Mouse (Mus musculus) ES-E14 (cell line): ENCODE results near the gene Fchsd2. TPM values are rescaled to one million over a fixed set of nuclear protein-coding genes. Genes with fewer than 3 reads are reported as not detected.

ENCODE experiments used
- DNase-seq: peaks from one replicate; pipeline ENCODE4 v3.0.0-alpha.2; 2013; ENCODE audit warnings: low read depth, low spot score
- H3K27ac ChIP-seq: 2 replicates; pipeline ENCODE4 v1.5.1; 2012; ENCODE audit warnings: low read depth, mild to moderate bottlenecking, low read length, moderate library complexity, mixed read lengths; ENCODE audit not compliant: poor library complexity, insufficient read depth, severe bottlenecking
- H3K36me3 ChIP-seq: 2 replicates; pipeline ENCODE4 v1.6.1; 2012; ENCODE audit warnings: mild to moderate bottlenecking, low read length, moderate library complexity, mixed read lengths; ENCODE audit not compliant: control insufficient read depth, poor library complexity, insufficient read depth, severe bottlenecking
- H3K4me1 ChIP-seq, 2 experiments: fragments of 150-350 bp in 1 of 2; sonication (generic) in 1 of 2; 2 replicates each; pipeline ENCODE4 v1.6.1; 2012; ENCODE audit warnings: low read length in 2 of 2, mild to moderate bottlenecking in 1 of 2, mixed read lengths in 1 of 2; ENCODE audit not compliant: control insufficient read depth in 2 of 2, insufficient read depth in 2 of 2, poor library complexity in 1 of 2
- H3K4me3 ChIP-seq, 2 experiments: fragments of 150-350 bp in 1 of 2; sonication (generic) in 1 of 2; 2 replicates each; pipeline ENCODE4 v1.5.1; 2012; ENCODE audit warnings: low read length in 2 of 2, low read depth in 1 of 2, mild to moderate bottlenecking in 1 of 2, mixed read lengths in 1 of 2; ENCODE audit not compliant: insufficient read depth in 1 of 2, poor library complexity in 1 of 2, severe bottlenecking in 1 of 2
- H3K9ac ChIP-seq: 2 replicates; pipeline ENCODE4 v1.6.1; 2012; ENCODE audit warnings: low read depth, mild to moderate bottlenecking, low read length, mixed read lengths; ENCODE audit not compliant: poor library complexity, insufficient read depth, severe bottlenecking
- H3K9me3 ChIP-seq: fragments of 150-350 bp; sonication (generic); 2 replicates; pipeline ENCODE4 v1.6.1; 2012; ENCODE audit warnings: low read depth, mild to moderate bottlenecking, low read length; ENCODE audit not compliant: control insufficient read depth, insufficient read depth
- CHD2 ChIP-seq: IDR thresholded peaks from 2 replicates; pipeline ENCODE4 v1.6.1; 2014; ENCODE audit warnings: mild to moderate bottlenecking, low read depth, low read length, inconsistent platforms
- HCFC1 ChIP-seq: IDR thresholded peaks from 2 replicates; pipeline ENCODE4 v1.6.1; 2012; ENCODE audit warnings: low read length, inconsistent platforms, borderline replicate concordance; ENCODE audit not compliant: insufficient read depth
- MAFK ChIP-seq: IDR thresholded peaks from 2 replicates; pipeline ENCODE4 v1.6.1; 2014; ENCODE audit warnings: mild to moderate bottlenecking, low read depth, low read length, inconsistent platforms; ENCODE audit not compliant: insufficient read depth
- ZC3H11A ChIP-seq: IDR thresholded peaks from 2 replicates; pipeline ENCODE4 v1.6.1; 2012; ENCODE audit warnings: low read depth, mild to moderate bottlenecking, inconsistent platforms, low read length, borderline replicate concordance
- ZNF384 ChIP-seq: IDR thresholded peaks from 2 replicates; pipeline ENCODE4 v1.6.1; 2012; ENCODE audit warnings: low read depth, low read length, inconsistent platforms
- in situ Hi-C, 2 experiments: fragments of 600-800 bp; cut with MboI; formaldehyde crosslinking; loops; one replicate each; pipeline ENCODE4 v1.15.1; 2025; ENCODE audit warnings: low sequenced_read_pairs in 2 of 2, inconsistent platforms in 1 of 2; ENCODE audit not compliant: unreplicated experiment in 2 of 2
- total RNA-seq: library from RNA; depleted of rRNA; stranded (reverse); fragments of 300-350 nt; gene quantifications from 2 replicates; pipeline ENCODE4 v1.2.3, GENCODE M21; 2012

Fchsd2 gene
- total RNA-seq, 1 experiment = 11.1 TPM

- Histone ChIP-seq H3K4me1 (0 out of 4 replicates have a peak, but pooled peaks cover 0 to 2% of the 10 kb centered on the region in 2 experiments), H3K9ac (no peak overlapping the region), H3K9me3 (no peaks in the 10 kb centered on the region), H3K4me3 (no peak overlapping the region), H3K36me3 (no peaks in the 10 kb centered on the region), H3K27ac (no peak overlapping the region)
- no peak for DNase-seq
- TF ChIP-seq ZC3H11A (no peak), ZNF384 (no peak), HCFC1 (no peak), MAFK (no peak), CHD2 (no peak)
- in situ Hi-C loops = no loop called here
Observed at GRCm38 (mm10) chr7:101315699-101316098, 223.0 kb downstream of the Fchsd2 start.

- 0 out of 4 replicates have a peak, but pooled peaks cover 0 to 2% of the 10 kb centered on the region in 2 experiments for H3K4me1 ChIP-seq
- TF ChIP-seq HCFC1 = no peak
- no peak for TF ChIP-seq ZNF384
- TF ChIP-seq CHD2 = no peak
- no peak for TF ChIP-seq MAFK
- TF ChIP-seq ZC3H11A = no peak
- H3K27ac ChIP-seq = no peak overlapping the region
- no peak for DNase-seq
- H3K9ac ChIP-seq = no peak overlapping the region
- no peaks in the 10 kb centered on the region for H3K9me3 ChIP-seq
- H3K4me3 ChIP-seq = no peak overlapping the region
- H3K36me3 ChIP-seq = no peaks in the 10 kb centered on the region
- in situ Hi-C loops = no loop called here
Observed at GRCm38 (mm10) chr7:101316591-101317001, 223.9 kb downstream of the Fchsd2 start.

- H3K9me3 ChIP-seq = no peaks in the 10 kb centered on the region
- H3K9ac ChIP-seq = no peak within 1 kb of the TSS
- H3K4me1 ChIP-seq = 0 out of 4 replicates have a peak, but pooled peaks cover 0 to 2% of the 10 kb centered on the region in 2 experiments
- H3K27ac ChIP-seq = no peak within 1 kb of the TSS
- no peak for DNase-seq
- TF ChIP-seq CHD2 (no peak), ZNF384 (no peak), ZC3H11A (no peak), HCFC1 (no peak), MAFK (no peak)
- no peaks in the 10 kb centered on the region for H3K36me3 ChIP-seq
- H3K4me3 ChIP-seq = no peak within 1 kb of the TSS
- in situ Hi-C loops = no loop called here
Observed at GRCm38 (mm10) chr7:101317014-101317413, 224.4 kb downstream of the Fchsd2 start, which contains the start of gene Stard10. TSS of gene Stard10 (plus strand) at chr7:101317086.

- H3K36me3 ChIP-seq = no peaks in the 10 kb centered on the region
- no peak overlapping the region for H3K9ac ChIP-seq
- in situ Hi-C loops = no loop called here
- no peak overlapping the region for H3K4me3 ChIP-seq
- H3K9me3 ChIP-seq = no peaks in the 10 kb centered on the region
- H3K27ac ChIP-seq = no peak overlapping the region
- peaks cover 0 to 5% of the 10 kb centered on the region in 2 experiments; a peak in 1 of 4 replicates for H3K4me1 ChIP-seq
- DNase-seq = no peak
- TF ChIP-seq CHD2 = no peak
Observed at GRCm38 (mm10) chr7:101318848-101319247, 226.2 kb downstream of the Fchsd2 start.

GRCm38 (mm10) chr7:101319796-101320195 lies 227.1 kb downstream of the Fchsd2 start:
- in situ Hi-C loops = no loop called here
- H3K9ac ChIP-seq = no peak overlapping the region
- H3K4me3 ChIP-seq = no peak overlapping the region
- TF ChIP-seq HCFC1 (no peak), MAFK (0 out of 2 replicates have a peak, but pooled peaks have one; percentile 14)
- no peak for DNase-seq
- peaks cover 0 to 5% of the 10 kb centered on the region in 2 experiments; a peak in 1 of 4 replicates for H3K4me1 ChIP-seq
- H3K27ac ChIP-seq = no peak overlapping the region
- H3K36me3 ChIP-seq = no peaks in the 10 kb centered on the region
- no peaks in the 10 kb centered on the region for H3K9me3 ChIP-seq
